Mouse (Mus musculus): ENCODE measurements around the gene Adssl1.

The Adssl1 gene

DNA sequence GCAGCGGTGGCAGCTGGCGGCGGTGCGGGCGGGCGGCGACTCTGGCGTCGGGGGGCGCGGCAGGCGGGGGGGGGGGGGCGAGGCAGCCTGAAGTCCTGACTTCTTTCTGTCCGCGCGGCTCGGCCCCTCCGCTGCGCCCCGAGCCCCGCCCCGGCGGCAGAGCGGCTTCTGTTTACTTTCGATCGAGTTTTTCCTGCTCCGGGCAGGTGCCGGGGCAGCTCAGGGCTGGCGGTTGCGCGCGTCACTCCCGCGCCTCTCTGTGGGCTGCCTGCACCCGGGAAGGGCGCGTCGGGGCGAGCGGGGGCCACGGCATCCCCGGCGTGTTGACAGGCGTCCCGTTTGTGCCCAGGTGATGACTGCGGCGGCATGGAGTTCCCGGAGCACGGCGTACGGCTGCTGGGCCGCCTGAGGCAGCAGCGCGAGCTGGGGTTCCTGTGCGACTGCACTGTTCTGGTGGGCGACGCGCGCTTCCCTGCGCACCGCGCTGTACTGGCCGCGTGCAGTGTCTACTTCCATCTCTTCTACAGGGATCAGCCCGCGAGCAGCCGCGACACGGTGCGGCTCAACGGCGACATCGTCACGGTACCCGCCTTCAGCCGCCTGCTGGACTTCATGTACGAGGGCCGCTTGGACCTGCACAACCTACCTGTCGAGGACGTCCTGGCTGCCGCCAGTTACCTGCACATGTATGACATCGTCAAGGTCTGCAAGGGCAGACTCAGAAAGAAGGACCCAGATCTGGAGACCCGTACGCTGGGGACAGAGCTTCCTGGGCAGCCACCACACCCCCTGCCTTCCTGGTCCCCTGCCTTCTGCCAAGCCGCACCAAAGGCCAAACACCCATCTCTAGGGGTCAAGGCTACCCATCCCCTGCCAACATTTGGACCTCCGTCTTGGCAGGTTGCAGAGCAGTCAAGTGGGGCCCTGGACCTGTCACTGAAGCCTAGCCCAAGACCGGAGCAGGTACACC, 59.5 kb downstream of the Adssl1 start:
- DNase-seq: no peak

- DNase-seq: no peak
Measured at GRCm38 (mm10) chr12:112683351-112683750, 63.5 kb downstream of the Adssl1 start.

DNA sequence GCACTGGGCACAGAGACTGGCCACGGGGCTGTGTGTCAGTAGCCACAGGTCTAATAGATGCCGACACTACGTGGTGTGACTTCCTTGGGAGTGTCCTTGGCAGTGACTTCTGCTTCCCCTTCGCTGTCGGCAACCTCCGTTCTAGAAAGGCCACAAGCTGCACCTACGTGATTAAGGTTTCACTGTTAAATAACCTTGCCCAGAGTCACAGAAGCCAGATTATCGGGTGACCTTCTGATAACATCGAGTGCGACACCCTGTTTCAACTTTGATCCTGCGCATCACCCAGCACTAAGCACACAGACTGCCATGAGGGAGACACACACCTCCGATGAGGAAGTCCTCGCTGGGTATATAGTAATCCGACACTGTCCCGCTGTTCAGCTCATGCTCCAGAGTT, 68.6 kb downstream of the Adssl1 start:
- no peak for DNase-seq
